Comparison of ENCODE assay signal across 21 mouse cellular contexts in genomic region chrX:9227105-9227504, GRCm38 (mm10). TPM values are rescaled to one million over a fixed set of nuclear protein-coding genes. Genes with fewer than 3 reads are reported as not detected.
"Had no signal": no experiment of that assay in that cellular context is flagged by ENCODE, and none has a peak within 500 bp of the region (broad histone marks: within the 10 kb centered on the region; RNA-seq: fewer than 3 reads in every experiment).

No protein-coding gene starts in this region.

- H3K4me1 ChIP-seq: limb, embryonic 12.5 days; limb, embryonic 15.5 days; lung, embryonic 15.5 days; midbrain, embryonic 12.5 days; midbrain, embryonic 15.5 days; neural tube, embryonic 12.5 days; neural tube, embryonic 15.5 days; stomach, embryonic 15.5 days had no signal

- ATAC-seq: liver, postnatal 0 days; midbrain, embryonic 15.5 days had no signal

- H3K4me2 ChIP-seq: limb, embryonic 12.5 days; limb, embryonic 15.5 days; liver, embryonic 11.5 days; lung, embryonic 15.5 days; midbrain, embryonic 12.5 days; midbrain, embryonic 15.5 days; neural tube, embryonic 12.5 days; neural tube, embryonic 15.5 days; stomach, embryonic 15.5 days had no signal

- H3K9ac ChIP-seq: limb, embryonic 12.5 days; limb, embryonic 15.5 days; liver, embryonic 14.5 days; liver, postnatal 0 days; lung, embryonic 15.5 days; midbrain, embryonic 12.5 days; midbrain, embryonic 15.5 days; neural tube, embryonic 12.5 days; neural tube, embryonic 15.5 days; stomach, embryonic 15.5 days had no signal

- DNase-seq: kidney, postnatal 10 days; kidney, postnatal 36 days; left cerebral cortex, postnatal 4 days; liver, postnatal 0 days; lung, postnatal 14 days; right cerebral cortex, adult 18-20 months; right cerebral cortex, postnatal 14 days; spleen, adult 18-20 months; thymus, postnatal 25 days had no signal

- H3K9me3 ChIP-seq: limb, embryonic 12.5 days; limb, embryonic 15.5 days; lung, embryonic 15.5 days; midbrain, embryonic 12.5 days; midbrain, embryonic 15.5 days; neural tube, embryonic 12.5 days; neural tube, embryonic 15.5 days; stomach, embryonic 15.5 days had no signal

- H3K27me3 ChIP-seq: limb, embryonic 12.5 days; limb, embryonic 15.5 days; lung, embryonic 15.5 days; midbrain, embryonic 12.5 days; midbrain, embryonic 15.5 days; neural tube, embryonic 12.5 days; neural tube, embryonic 15.5 days; stomach, embryonic 15.5 days had no signal

- H3K27ac ChIP-seq: limb, embryonic 12.5 days; limb, embryonic 15.5 days; liver, embryonic 14.5 days; lung, embryonic 15.5 days; midbrain, embryonic 12.5 days; midbrain, embryonic 15.5 days; neural tube, embryonic 12.5 days; neural tube, embryonic 15.5 days; stomach, embryonic 15.5 days had no signal

- H3K36me3 ChIP-seq: limb, embryonic 12.5 days; limb, embryonic 15.5 days; lung, embryonic 15.5 days; midbrain, embryonic 12.5 days; midbrain, embryonic 15.5 days; neural tube, embryonic 12.5 days; neural tube, embryonic 15.5 days; stomach, embryonic 15.5 days had no signal

- H3K4me3 ChIP-seq: limb, embryonic 12.5 days; limb, embryonic 15.5 days; lung, embryonic 15.5 days; midbrain, embryonic 12.5 days; midbrain, embryonic 15.5 days; neural tube, embryonic 12.5 days; neural tube, embryonic 15.5 days; stomach, embryonic 15.5 days had no signal

RNA-seq across cellular contexts. Expression of gene Gm14862, which starts 29.6 kb away (rescaled TPM):
- polyA plus RNA-seq: kidney, embryonic 14.5 days; limb, embryonic 12.5 days; limb, embryonic 15.5 days; lung, embryonic 15.5 days; midbrain, embryonic 15.5 days; neural tube, embryonic 15.5 days; thymus, postnatal 0 days had no signal

RNA-seq across cellular contexts. Expression of gene H2al1m, which starts 56.5 kb away (rescaled TPM):
- polyA plus RNA-seq: kidney, embryonic 14.5 days; limb, embryonic 12.5 days; limb, embryonic 15.5 days; lung, embryonic 15.5 days; midbrain, embryonic 12.5 days; neural tube, embryonic 15.5 days; thymus, postnatal 0 days had no signal
